Mouse (Mus musculus) heart, postnatal 36 days (tissue): ENCODE results near the gene Srp14. TPM values are rescaled to one million over a fixed set of nuclear protein-coding genes. Genes with fewer than 3 reads are reported as not detected.

Experiments used
- DNase-seq, 2 experiments: peaks; one replicate each; pipeline ENCODE4 v3.0.0; 2021 to 2022
- intact Hi-C: fragments of 180-260 bp; cut with DNase I; formaldehyde crosslinking; loops from one replicate; pipeline ENCODE4 v1.15.1; 2025
- total RNA-seq, 2 experiments: library from RNA; stranded (reverse); gene quantifications; 2 replicates each; pipeline ENCODE4 v1.2.3; 2021

Gene Srp14
- 100 to 1,000 TPM; 114 to 118 TPM for total RNA-seq

- intact Hi-C loops = loop anchor here (5.0 kb wide), 1 partner anchor 217 kb away; no protein-coding TSS in a partner anchor
These were observed at the start of gene Srp14 for GRCm38 (mm10) chr2:118479550-118479909. Srp14 (minus strand) TSS chr2:118479711.

GRCm38 (mm10) chr2:118526545-118526944 lies 47.0 kb upstream of the Srp14 start:
- intact Hi-C loops = no loop called here
- no peak for DNase-seq

More at GRCm38 (mm10) chr2:118479550-118479909, at the start of gene Srp14:
- peak; percentile 91 for DNase-seq

- no peak for DNase-seq
- intact Hi-C loops = no loop called here
These were observed 45.3 kb upstream of the Srp14 start for GRCm38 (mm10) chr2:118524811-118525210.

- no peak for DNase-seq
- intact Hi-C loops = no loop called here
These were observed 43.7 kb upstream of the Srp14 start for GRCm38 (mm10) chr2:118523163-118523730.

GRCm38 (mm10) chr2:118522265-118522664 lies 42.8 kb upstream of the Srp14 start:
- no peak for DNase-seq
- intact Hi-C loops = no loop called here

- intact Hi-C loops = no loop called here
- peak; percentile 58 to 61 for DNase-seq
These were observed 40.8 kb upstream of the Srp14 start for GRCm38 (mm10) chr2:118520042-118520933.

- intact Hi-C loops = no loop called here
- no peak for DNase-seq
These were observed 33.2 kb upstream of the Srp14 start for GRCm38 (mm10) chr2:118512418-118513377.

GRCm38 (mm10) chr2:118511779-118512417 lies 32.4 kb upstream of the Srp14 start:
- intact Hi-C loops = loop anchor here (2.0 kb wide), 2 partner anchors 21 to 33 kb away; no protein-coding TSS in a partner anchor
- peak in 1 of 2 experiments; percentile 56 for DNase-seq

GRCm38 (mm10) chr2:118510447-118511310 lies 31.2 kb upstream of the Srp14 start:
- DNase-seq = peak; percentile 83 to 84
- intact Hi-C loops = loop anchor here (2.0 kb wide), 2 partner anchors 20 to 34 kb away; no protein-coding TSS in a partner anchor

- DNase-seq = no peak
- intact Hi-C loops = loop anchor here (2.0 kb wide), 2 partner anchors 19 to 35 kb away; no protein-coding TSS in a partner anchor
These were observed 30.4 kb upstream of the Srp14 start for GRCm38 (mm10) chr2:118509688-118510446.

- intact Hi-C loops = no loop called here
- no peak for DNase-seq
These were observed 27.6 kb upstream of the Srp14 start for GRCm38 (mm10) chr2:118507126-118507525.

GRCm38 (mm10) chr2:118500191-118500590 lies 20.7 kb upstream of the Srp14 start:
- intact Hi-C loops = no loop called here
- DNase-seq = no peak

- DNase-seq = peak in 1 of 2 experiments; percentile 56
These were observed 19.8 kb upstream of the Srp14 start for GRCm38 (mm10) chr2:118499135-118499961.

GRCm38 (mm10) chr2:118498476-118498875 lies 19.0 kb upstream of the Srp14 start:
- intact Hi-C loops = no loop called here
- no peak for DNase-seq

More at GRCm38 (mm10) chr2:118499135-118499961, 19.8 kb upstream of the Srp14 start:
- intact Hi-C loops = no loop called here

- intact Hi-C loops = no loop called here
- no peak for DNase-seq
These were observed 18.4 kb upstream of the Srp14 start for GRCm38 (mm10) chr2:118497890-118498289.

GRCm38 (mm10) chr2:118495024-118495423 lies 15.5 kb upstream of the Srp14 start:
- no peak for DNase-seq
- intact Hi-C loops = no loop called here

- intact Hi-C loops = loop anchor here (2.0 kb wide), 1 partner anchor 19 kb away; no protein-coding TSS in a partner anchor
These were observed 12.4 kb upstream of the Srp14 start for GRCm38 (mm10) chr2:118491741-118492395.

More at GRCm38 (mm10) chr2:118491741-118492395, 12.4 kb upstream of the Srp14 start:
- DNase-seq = no peak
